Mouse (Mus musculus) MEL (cell line): ENCODE measurements around the gene Fam122c. TPM values are rescaled to one million over a fixed set of nuclear protein-coding genes. Genes with fewer than 3 reads are reported as not detected.

ENCODE experiments used
- DNase-seq: peaks from one replicate; pipeline ENCODE4 v3.0.0; 2011; ENCODE audit warnings: low read depth, low spot score
- H3K27ac ChIP-seq: 2 replicates; pipeline ENCODE4 v1.5.1; 2012; ENCODE audit warnings: low read depth, mild to moderate bottlenecking, control low read depth, low read length, moderate library complexity; ENCODE audit not compliant: control insufficient read depth
- H3K27me3 ChIP-seq, 2 experiments: fragments of 150-350 bp in 1 of 2; sonication (generic) in 1 of 2; 2 replicates each; pipeline ENCODE4 v1.6.1; 2012; ENCODE audit warnings: low read length in 2 of 2, mild to moderate bottlenecking in 2 of 2, improper control_type of control experiment in 1 of 2, moderate library complexity in 1 of 2; ENCODE audit not compliant: insufficient read depth in 2 of 2, control insufficient read depth in 1 of 2
- H3K36me3 ChIP-seq, 2 experiments: 2 replicates each; pipeline ENCODE4 v1.6.1; 2012 to 2014; ENCODE audit warnings: low read length in 2 of 2, improper control_type of control experiment in 1 of 2, inconsistent platforms in 1 of 2, mild to moderate bottlenecking in 1 of 2; ENCODE audit not compliant: insufficient read depth in 2 of 2, control insufficient read depth in 1 of 2
- H3K4me1 ChIP-seq, 2 experiments: fragments of 150-350 bp in 1 of 2; sonication (generic) in 1 of 2; 2 replicates each; pipeline ENCODE4 v1.6.1; 2012; ENCODE audit warnings: low read length in 2 of 2, improper control_type of control experiment in 1 of 2, mild to moderate bottlenecking in 1 of 2; ENCODE audit not compliant: insufficient read depth in 2 of 2, control insufficient read depth in 1 of 2
- H3K4me3 ChIP-seq, 2 experiments: fragments of 150-350 bp in 1 of 2; sonication (generic) in 1 of 2; 2 replicates each; pipeline ENCODE4 v1.5.1; 2012; ENCODE audit warnings: low read depth in 2 of 2, low read length in 2 of 2, mild to moderate bottlenecking in 2 of 2, moderate library complexity in 2 of 2, control low read depth in 1 of 2, improper control_type of control experiment in 1 of 2; ENCODE audit not compliant: control insufficient read depth in 1 of 2, insufficient read depth in 1 of 2
- H3K79me2 ChIP-seq: 2 replicates; pipeline ENCODE4 v1.6.1; 2012; ENCODE audit warnings: mild to moderate bottlenecking, low read length, moderate library complexity; ENCODE audit not compliant: control insufficient read depth, poor library complexity, insufficient read depth
- H3K9ac ChIP-seq: 2 replicates; pipeline ENCODE4 v1.6.1; 2012; ENCODE audit warnings: low read depth, mild to moderate bottlenecking, control low read depth, low read length, moderate library complexity; ENCODE audit not compliant: control insufficient read depth, poor library complexity, severe bottlenecking
- H3K9me3 ChIP-seq: fragments of 150-350 bp; sonication (generic); replicated peaks from 2 replicates; pipeline ENCODE4 v1.6.1; 2012; ENCODE audit warnings: mild to moderate bottlenecking, low read length, improper control_type of control experiment, moderate library complexity; ENCODE audit not compliant: insufficient read depth
- BHLHE40 ChIP-seq: IDR thresholded peaks from 2 replicates; pipeline ENCODE4 v1.6.1; 2012; ENCODE audit warnings: low read depth, mild to moderate bottlenecking, inconsistent platforms, low read length, improper control_type of control experiment, borderline replicate concordance
- CHD1 ChIP-seq: IDR thresholded peaks from 2 replicates; pipeline ENCODE4 v1.6.1; 2012; ENCODE audit warnings: low read depth, mild to moderate bottlenecking, inconsistent platforms, low read length, improper control_type of control experiment
- CHD2 ChIP-seq: IDR thresholded peaks from 2 replicates; pipeline ENCODE4 v1.6.1; 2011; ENCODE audit warnings: low read length, improper control_type of control experiment
- CTCF ChIP-seq, 3 experiments: IDR thresholded peaks in 2 of 3; conservative IDR thresholded peaks in 1 of 3; 2 replicates each; pipeline ENCODE4 v1.5.1; 2011 to 2012; ENCODE audit warnings: low read length in 3 of 3, low read depth in 2 of 3, mild to moderate bottlenecking in 2 of 3, improper control_type of control experiment in 1 of 3, inconsistent platforms in 1 of 3, mixed read lengths in 1 of 3, moderate library complexity in 1 of 3; ENCODE audit not compliant: control insufficient read depth in 1 of 3, insufficient read depth in 1 of 3, poor library complexity in 1 of 3, severe bottlenecking in 1 of 3
- E2F4 ChIP-seq: IDR thresholded peaks from 2 replicates; pipeline ENCODE4 v1.6.1; 2011; ENCODE audit warnings: low read depth, low read length, improper control_type of control experiment, borderline replicate concordance
- ELF1 ChIP-seq: IDR thresholded peaks from 2 replicates; pipeline ENCODE4 v1.6.1; 2014; ENCODE audit warnings: low read depth, mild to moderate bottlenecking, inconsistent platforms, low read length, improper control_type of control experiment, moderate library complexity
- EP300 ChIP-seq, 2 experiments: IDR thresholded peaks; 2 replicates each; pipeline ENCODE4 v1.6.1; 2011; ENCODE audit warnings: improper control_type of control experiment in 2 of 2, low read length in 2 of 2, low read depth in 1 of 2, mild to moderate bottlenecking in 1 of 2
- ETS1 ChIP-seq: IDR thresholded peaks from 2 replicates; pipeline ENCODE4 v1.6.1; 2012; ENCODE audit warnings: low read depth, mild to moderate bottlenecking, inconsistent platforms, low read length, improper control_type of control experiment, moderate library complexity
- GABPA ChIP-seq: IDR thresholded peaks from 2 replicates; pipeline ENCODE4 v1.6.1; 2012; ENCODE audit warnings: low read depth, mild to moderate bottlenecking, inconsistent platforms, low read length, improper control_type of control experiment, moderate library complexity
- GATA1 ChIP-seq: IDR thresholded peaks from 2 replicates; pipeline ENCODE4 v1.6.1; 2011; ENCODE audit warnings: low read depth, low read length, improper control_type of control experiment
- JUND ChIP-seq: IDR thresholded peaks from 2 replicates; pipeline ENCODE4 v1.6.1; 2011; ENCODE audit warnings: low read depth, mild to moderate bottlenecking, improper control_type of control experiment, low read length
- KAT2A ChIP-seq: conservative IDR thresholded peaks from 2 replicates; pipeline ENCODE4 v1.6.1; 2012; ENCODE audit warnings: low read depth, low read length, improper control_type of control experiment, inconsistent platforms
- MAFK ChIP-seq: IDR thresholded peaks from 2 replicates; pipeline ENCODE4 v1.6.1; 2011; ENCODE audit warnings: low read depth, mild to moderate bottlenecking, low read length, improper control_type of control experiment, borderline replicate concordance
- MAX ChIP-seq: IDR thresholded peaks from 2 replicates; pipeline ENCODE4 v1.6.1; 2011; ENCODE audit warnings: low read length, improper control_type of control experiment
- MAZ ChIP-seq: IDR thresholded peaks from 2 replicates; pipeline ENCODE4 v1.6.1; 2012; ENCODE audit warnings: low read depth, mild to moderate bottlenecking, inconsistent platforms, low read length, improper control_type of control experiment
- MEF2A ChIP-seq: IDR thresholded peaks from 2 replicates; pipeline ENCODE4 v1.6.1; 2014; ENCODE audit warnings: low read depth, mild to moderate bottlenecking, inconsistent platforms, low read length, improper control_type of control experiment; ENCODE audit not compliant: poor library complexity, insufficient replicate concordance, severe bottlenecking; ENCODE audit errors: extremely low read depth
- MXI1 ChIP-seq: IDR thresholded peaks from 2 replicates; pipeline ENCODE4 v1.6.1; 2011; ENCODE audit warnings: mild to moderate bottlenecking, low read depth, low read length, improper control_type of control experiment
- MYB ChIP-seq: IDR thresholded peaks from 2 replicates; pipeline ENCODE4 v1.6.1; 2011; ENCODE audit warnings: mild to moderate bottlenecking, low read depth, low read length, improper control_type of control experiment
- MYC ChIP-seq: IDR thresholded peaks from 2 replicates; pipeline ENCODE4 v1.6.1; 2011; ENCODE audit warnings: low read depth, mild to moderate bottlenecking, low read length, improper control_type of control experiment, moderate library complexity
- NELFE ChIP-seq: IDR thresholded peaks from 2 replicates; pipeline ENCODE4 v1.6.1; 2011; ENCODE audit warnings: low read depth, low read length, improper control_type of control experiment
- POLR2A ChIP-seq, 2 experiments: IDR thresholded peaks; 2 replicates each; pipeline ENCODE4 v1.6.1; 2011 to 2012; ENCODE audit warnings: low read length in 2 of 2, mild to moderate bottlenecking in 2 of 2, control low read depth in 1 of 2, improper control_type of control experiment in 1 of 2, low read depth in 1 of 2, moderate library complexity in 1 of 2; ENCODE audit not compliant: control insufficient read depth in 1 of 2, insufficient read depth in 1 of 2, poor library complexity in 1 of 2
- POLR2AphosphoS2 ChIP-seq: IDR thresholded peaks from 2 replicates; pipeline ENCODE4 v1.6.1; 2011; ENCODE audit warnings: low read length, improper control_type of control experiment
- POLR2AphosphoS5 ChIP-seq: IDR thresholded peaks from 2 replicates; pipeline ENCODE4 v1.6.1; 2012; ENCODE audit warnings: low read depth, borderline replicate concordance, mild to moderate bottlenecking, inconsistent platforms, low read length, moderate library complexity, mixed read lengths
- RAD21 ChIP-seq: IDR thresholded peaks from 2 replicates; pipeline ENCODE4 v1.6.1; 2011; ENCODE audit warnings: mild to moderate bottlenecking, low read depth, low read length, improper control_type of control experiment
- RCOR1 ChIP-seq: IDR thresholded peaks from 2 replicates; pipeline ENCODE4 v1.6.1; 2012; ENCODE audit warnings: low read depth, mild to moderate bottlenecking, inconsistent platforms, low read length, improper control_type of control experiment
- SIN3A ChIP-seq: IDR thresholded peaks from 2 replicates; pipeline ENCODE4 v1.6.1; 2012; ENCODE audit warnings: low read length, improper control_type of control experiment, inconsistent platforms
- SMC3 ChIP-seq: IDR thresholded peaks from 2 replicates; pipeline ENCODE4 v1.6.1; 2011; ENCODE audit warnings: low read depth, low read length, improper control_type of control experiment
- TAL1 ChIP-seq: IDR thresholded peaks from 2 replicates; pipeline ENCODE4 v1.6.1; 2012; ENCODE audit warnings: mild to moderate bottlenecking, inconsistent platforms, low read length, moderate library complexity, mixed read lengths
- TBP ChIP-seq: IDR thresholded peaks from 2 replicates; pipeline ENCODE4 v1.8.0; 2011; ENCODE audit warnings: low read depth, low read length, improper control_type of control experiment
- TCF12 ChIP-seq: IDR thresholded peaks from 2 replicates; pipeline ENCODE4 v1.6.1; 2014; ENCODE audit warnings: low read depth, mild to moderate bottlenecking, inconsistent platforms, low read length, improper control_type of control experiment, moderate library complexity
- UBTF ChIP-seq: IDR thresholded peaks from 2 replicates; pipeline ENCODE4 v1.6.1; 2012; ENCODE audit warnings: low read depth, mild to moderate bottlenecking, inconsistent platforms, low read length, improper control_type of control experiment, moderate library complexity, borderline replicate concordance; ENCODE audit not compliant: insufficient read depth
- USF1 ChIP-seq: IDR thresholded peaks from 2 replicates; pipeline ENCODE4 v1.6.1; 2014; ENCODE audit warnings: low read depth, mild to moderate bottlenecking, inconsistent platforms, low read length, improper control_type of control experiment, moderate library complexity
- USF2 ChIP-seq, 2 experiments: IDR thresholded peaks; 2 replicates each; pipeline ENCODE4 v1.6.1; 2011 to 2012; ENCODE audit warnings: improper control_type of control experiment in 2 of 2, low read length in 2 of 2, borderline replicate concordance in 1 of 2, inconsistent platforms in 1 of 2, low read depth in 1 of 2, mild to moderate bottlenecking in 1 of 2; ENCODE audit not compliant: insufficient read depth in 1 of 2
- ZC3H11A ChIP-seq: IDR thresholded peaks from 2 replicates; pipeline ENCODE4 v1.6.1; 2012; ENCODE audit warnings: low read depth, mild to moderate bottlenecking, inconsistent platforms, low read length, improper control_type of control experiment
- ZKSCAN1 ChIP-seq: IDR thresholded peaks from 2 replicates; pipeline ENCODE4 v1.6.1; 2012; ENCODE audit warnings: low read depth, mild to moderate bottlenecking, inconsistent platforms, low read length, improper control_type of control experiment, moderate library complexity
- ZMIZ1 ChIP-seq: IDR thresholded peaks from 2 replicates; pipeline ENCODE4 v1.6.1; 2012; ENCODE audit warnings: low read depth, mild to moderate bottlenecking, inconsistent platforms, low read length, improper control_type of control experiment, moderate library complexity
- ZNF384 ChIP-seq: IDR thresholded peaks from 2 replicates; pipeline ENCODE4 v1.6.1; 2012; ENCODE audit warnings: low read depth, mild to moderate bottlenecking, inconsistent platforms, low read length, improper control_type of control experiment
- polyA plus RNA-seq, 2 experiments: library from polyadenylated mRNA; stranded (reverse) in 1 of 2; unstranded in 1 of 2; fragments of >175 nt in 1 of 2; fragments of >200 nt in 1 of 2; gene quantifications; 2 replicates each; pipeline versions ENCODE4 v1.2.1 to v1.2.4; 2012; ENCODE audit warnings: low replicate concordance in 2 of 2, low read depth in 1 of 2; ENCODE audit not compliant: insufficient read length in 2 of 2, insufficient read depth in 1 of 2, missing spikeins in 1 of 2
- total RNA-seq: library from RNA; depleted of rRNA; stranded (reverse); fragments of 300-350 nt; gene quantifications from 2 replicates; pipeline ENCODE4 v1.2.3, GENCODE M21; 2012

Fam122c gene
- total and polyA plus RNA-seq, 3 experiments: not detected

GRCm38 (mm10) chrX:53364668-53365383 lies 91.6 kb downstream of the Fam122c start:
- Histone ChIP-seq H3K36me3 (peaks cover 0 to 17% of the 10 kb centered on the region in 2 experiments; a peak in 2 of 4 replicates), H3K4me1 (peaks cover 5 to 17% of the 10 kb centered on the region in 2 experiments; a peak in 3 of 4 replicates), H3K27ac (peak overlapping the region; percentile 60), H3K27me3 (no peaks in the 10 kb centered on the region), H3K4me3 (peak overlapping the region in 1 of 2 experiments; percentile 39; a peak in 2 of 4 replicates), H3K9ac (0 out of 2 replicates have a peak overlapping the region, but pooled peaks have one; percentile 29), H3K79me2 (0 out of 2 replicates have a peak, but pooled peaks cover 1% of the 10 kb centered on the region), H3K9me3 (no peaks in the 10 kb centered on the region)
- peak; percentile 48 for DNase-seq
- no peak for TF ChIP-seq SMC3
- no peak for TF ChIP-seq POLR2AphosphoS5
- no peak for TF ChIP-seq MYB
- TF ChIP-seq ZC3H11A: no peak
- no peak for TF ChIP-seq ZKSCAN1
- peak; percentile 69 for TF ChIP-seq MXI1
- TF ChIP-seq JUND: no peak
- no peak for TF ChIP-seq BHLHE40
- TF ChIP-seq USF2 (IDR thresholded peaks at IDR 0.05; ENCODE audit: borderline replicate concordance in 1 of 2, insufficient read depth in 1 of 2, low read depth in 1 of 2, low read length in 2 of 2): no peak
- TF ChIP-seq POLR2AphosphoS2: no peak
- no peak for TF ChIP-seq POLR2A (IDR thresholded peaks at IDR 0.05; ENCODE audit: control insufficient read depth in 1 of 2, insufficient read depth in 1 of 2, low read depth in 1 of 2, low read length in 2 of 2, poor library complexity in 1 of 2)
- TF ChIP-seq TAL1: no peak
- no peak for TF ChIP-seq ZNF384
- no peak for TF ChIP-seq RCOR1
- TF ChIP-seq CHD1: no peak
- TF ChIP-seq MAX: peak; percentile 38; the same call in 1 of the 2 replicates
- TF ChIP-seq SIN3A: peak; percentile 40
- no peak; the same call in 1 of the 2 replicates for TF ChIP-seq ETS1
- no peak for TF ChIP-seq USF1
- no peak for TF ChIP-seq CTCF (IDR thresholded peaks at IDR 0.05 in 2 of 3, conservative IDR thresholded peaks at IDR 0.05 in 1 of 3; ENCODE audit: control insufficient read depth in 1 of 3, insufficient read depth in 1 of 3, low read depth in 2 of 3, low read length in 3 of 3, poor library complexity in 1 of 3, severe bottlenecking in 1 of 3)
- TF ChIP-seq ELF1: no peak
- TF ChIP-seq UBTF: no peak
- no peak for TF ChIP-seq KAT2A
- TF ChIP-seq TCF12: no peak
- TF ChIP-seq ZMIZ1: no peak
- TF ChIP-seq GABPA: no peak
- peak; percentile 54 for TF ChIP-seq GATA1
- no peak for TF ChIP-seq MEF2A
- TF ChIP-seq RAD21: no peak
- TF ChIP-seq NELFE: no peak
- TF ChIP-seq E2F4: no peak
- peak in 1 of 2 experiments; percentile 44; a peak in 2 of 4 replicates for TF ChIP-seq EP300 (IDR thresholded peaks at IDR 0.05; ENCODE audit: low read depth in 1 of 2, low read length in 2 of 2)
- no peak for TF ChIP-seq TBP
- TF ChIP-seq CHD2: no peak
- TF ChIP-seq MYC: peak; percentile 59; the same call in 1 of the 2 replicates
- TF ChIP-seq MAFK: no peak
- no peak for TF ChIP-seq MAZ
